Comparison of ENCODE assay signal across 8 mouse cellular contexts in genomic region chr2:27425161-27425611, GRCm38 (mm10). TPM values are rescaled to one million over a fixed set of nuclear protein-coding genes. Genes with fewer than 3 reads are reported as not detected.
DNase-seq lines count a peak whose midpoint lies in the region; ATAC-seq lines count a peak whose summit lies in the region.

No protein-coding gene starts in this region.

- peak overlapping the region; percentile 93 for H3K4me3 ChIP-seq in hindbrain, embryonic 11.5 days (ENCODE audit: low read depth, low read length)
- H3K4me3 ChIP-seq in liver, embryonic 11.5 days (ENCODE audit: low read depth, low read length), result peak overlapping the region; percentile 77
- H3K4me3 ChIP-seq in neural tube, embryonic 13.5 days, result peak overlapping the region; percentile 95

- 0 out of 2 replicates have a peak, but pooled peaks have one; percentile 8 for ATAC-seq in hindbrain, embryonic 11.5 days (ENCODE audit: low FRiP score)
- no peak for ATAC-seq in liver, embryonic 11.5 days (replicated peaks; ENCODE audit: low FRiP score)
- no peak for ATAC-seq in neural tube, embryonic 13.5 days (ENCODE audit: low read depth)

- peak overlapping the region; percentile 96 for H3K4me2 ChIP-seq in hindbrain, embryonic 11.5 days (replicated peaks; ENCODE audit: low read depth, low read length)
- H3K4me2 ChIP-seq in liver, embryonic 11.5 days, result peak overlapping the region; percentile 98
- H3K4me2 ChIP-seq in neural tube, embryonic 13.5 days, result peak overlapping the region; percentile 96

- peak; percentile 94 for DNase-seq in heart, adult 11 months
- DNase-seq in heart, adult 9 months (ENCODE audit: low spot score in 2 of 2), result no peak
- peak; percentile 86 for DNase-seq in embryo, embryonic 10.5 days (ENCODE audit: low spot score)
- peak; percentile 79 for DNase-seq in hindbrain, embryonic 11.5 days (ENCODE audit: low spot score)
- DNase-seq in liver, embryonic 11.5 days (ENCODE audit: low spot score), result peak; percentile 52
- DNase-seq in layer of hippocampus, adult 9-11 months, result no peak
- DNase-seq in cerebellum, adult 18-20 months, result no peak

- 0% methylated on average over 20 of the region's 20 CpGs for WGBS in hindbrain, embryonic 11.5 days
- WGBS in liver, embryonic 11.5 days, result 7% methylated on average over 20 of the region's 20 CpGs
- WGBS in neural tube, embryonic 13.5 days, result 2% methylated on average over 20 of the region's 20 CpGs

- H3K27ac ChIP-seq in hindbrain, embryonic 11.5 days (ENCODE audit: low read depth, low read length), result peak overlapping the region; percentile 92; the same call in 1 of the 2 replicates
- no peak overlapping the region for H3K27ac ChIP-seq in liver, embryonic 11.5 days (ENCODE audit: low read depth, low read length)
- peak overlapping the region; percentile 90 for H3K27ac ChIP-seq in neural tube, embryonic 13.5 days (replicated peaks)

- no peaks in the 10 kb centered on the region for H3K9me3 ChIP-seq in hindbrain, embryonic 11.5 days (ENCODE audit: control insufficient read depth, low read length)
- H3K9me3 ChIP-seq in liver, embryonic 11.5 days (ENCODE audit: control insufficient read depth, low read length), result no peaks in the 10 kb centered on the region
- no peaks in the 10 kb centered on the region for H3K9me3 ChIP-seq in neural tube, embryonic 13.5 days

- H3K36me3 ChIP-seq in hindbrain, embryonic 11.5 days (ENCODE audit: control insufficient read depth, insufficient read depth, low read length), result no peaks in the 10 kb centered on the region
- no peaks in the 10 kb centered on the region for H3K36me3 ChIP-seq in liver, embryonic 11.5 days (ENCODE audit: control insufficient read depth, insufficient read depth, low read length)
- H3K36me3 ChIP-seq in neural tube, embryonic 13.5 days, result no peaks in the 10 kb centered on the region

- peak overlapping the region; percentile 98 for H3K9ac ChIP-seq in hindbrain, embryonic 11.5 days (ENCODE audit: low read depth, low read length)
- H3K9ac ChIP-seq in liver, embryonic 11.5 days (ENCODE audit: low read depth, low read length), result peak overlapping the region; percentile 79
- peak overlapping the region; percentile 96 for H3K9ac ChIP-seq in neural tube, embryonic 13.5 days

- H3K27me3 ChIP-seq in hindbrain, embryonic 11.5 days (ENCODE audit: control insufficient read depth, insufficient read depth, low read length), result no peaks in the 10 kb centered on the region
- no peaks in the 10 kb centered on the region for H3K27me3 ChIP-seq in liver, embryonic 11.5 days (replicated peaks; ENCODE audit: control insufficient read depth, insufficient read depth, low read length)
- no peaks in the 10 kb centered on the region for H3K27me3 ChIP-seq in neural tube, embryonic 13.5 days

- peaks cover 10% of the 10 kb centered on the region; the same call in 1 of the 2 replicates for H3K4me1 ChIP-seq in hindbrain, embryonic 11.5 days (replicated peaks; ENCODE audit: control insufficient read depth, insufficient read depth, low read length)
- H3K4me1 ChIP-seq in liver, embryonic 11.5 days (replicated peaks; ENCODE audit: control insufficient read depth, insufficient read depth, low read length), result peaks cover 34% of the 10 kb centered on the region
- H3K4me1 ChIP-seq in neural tube, embryonic 13.5 days (replicated peaks), result peaks cover 60% of the 10 kb centered on the region

RNA-seq across cellular contexts. Expression of gene Vav2, which starts 1.6 kb away (rescaled TPM):
- 12.9 and 14.9 TPM in 2 replicates for polyA plus RNA-seq in hindbrain, embryonic 11.5 days (2014; fragmentation: Nextera tagmentation; extraction: Ambion mirVana)
- 6.0 and 6.6 TPM in 2 replicates for polyA plus RNA-seq in liver, embryonic 11.5 days (2014; fragmentation: Nextera tagmentation; extraction: Ambion mirVana)
- polyA plus RNA-seq in neural tube, embryonic 13.5 days (2015; fragmentation: Nextera tagmentation; extraction: Ambion mirVana), result 14.8 and 15.3 TPM in 2 replicates

RNA-seq across cellular contexts. Expression of gene Brd3os, which starts 16.9 kb away (rescaled TPM):
- polyA plus RNA-seq in hindbrain, embryonic 11.5 days (2014; fragmentation: Nextera tagmentation; extraction: Ambion mirVana), result 15.0 and 17.3 TPM in 2 replicates
- 2.2 and 2.8 TPM in 2 replicates for polyA plus RNA-seq in liver, embryonic 11.5 days (2014; fragmentation: Nextera tagmentation; extraction: Ambion mirVana)
- polyA plus RNA-seq in neural tube, embryonic 13.5 days (2015; fragmentation: Nextera tagmentation; extraction: Ambion mirVana), result 30.0 and 30.5 TPM in 2 replicates

Comparison
In these comparisons a context has a peak if more than half of its experiments do, and no peak if none do; other contexts are left out.
1. DNase-seq: peak in heart, adult 11 months (single experiment), embryo, embryonic 10.5 days (single experiment), hindbrain, embryonic 11.5 days (single experiment) and liver, embryonic 11.5 days (single experiment); none in heart, adult 9 months (0 of 2), layer of hippocampus, adult 9-11 months (single experiment) and cerebellum, adult 18-20 months (0 of 2).
2. Peak in every context shown above with its lines, with median percentiles within 50 percentile points of each other: H3K4me2 ChIP-seq, H3K4me3 ChIP-seq and H3K9ac ChIP-seq.